Mouse (Mus musculus): Measurements from ENCODE around the gene Plxnd1.

The Plxnd1 gene

DNA sequence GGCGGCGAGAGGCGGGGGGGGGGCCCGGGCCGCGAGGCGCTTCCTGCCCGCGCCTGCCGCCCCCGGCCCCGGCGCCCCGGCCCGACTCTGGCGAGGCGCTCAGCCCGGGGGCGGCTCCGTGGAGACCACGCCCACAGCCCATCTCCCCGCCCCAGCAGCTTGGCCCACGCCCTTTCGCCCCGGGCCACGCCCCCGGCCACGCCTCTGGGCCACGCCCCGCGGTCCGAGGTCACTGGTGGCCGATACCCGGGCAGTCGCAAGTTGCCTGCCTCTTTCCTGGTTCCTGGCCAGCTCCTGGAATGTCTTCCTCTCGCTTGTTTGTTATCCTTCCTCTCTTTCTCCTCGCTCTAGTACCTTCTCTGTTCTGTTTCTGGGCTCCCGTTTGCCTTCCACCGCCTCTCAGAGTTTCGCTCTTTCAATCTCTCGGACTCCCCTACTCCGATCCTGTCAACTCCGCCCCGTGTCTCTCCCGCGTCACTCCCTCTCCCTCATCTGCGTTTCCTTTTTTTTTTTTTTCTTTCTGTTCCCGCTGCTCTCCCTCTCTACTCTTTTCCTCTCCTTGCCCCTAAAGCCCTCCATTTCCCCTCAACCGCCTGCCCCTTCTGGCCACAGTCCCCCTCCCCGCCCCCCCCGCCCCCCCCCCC, at the start of gene Plxnd1:
TSS of gene Plxnd1 (minus strand) at position 129 of the 644 bp plus-strand sequence.
- peak; percentile 81 to 83 for DNase-seq (ENCODE audit: low spot score in 2 of 2)

- no peak for DNase-seq (ENCODE audit: low spot score in 2 of 2)
Measured at GRCm38 (mm10) chr6:116044039-116044438, 49.2 kb upstream of the Plxnd1 start.

DNA sequence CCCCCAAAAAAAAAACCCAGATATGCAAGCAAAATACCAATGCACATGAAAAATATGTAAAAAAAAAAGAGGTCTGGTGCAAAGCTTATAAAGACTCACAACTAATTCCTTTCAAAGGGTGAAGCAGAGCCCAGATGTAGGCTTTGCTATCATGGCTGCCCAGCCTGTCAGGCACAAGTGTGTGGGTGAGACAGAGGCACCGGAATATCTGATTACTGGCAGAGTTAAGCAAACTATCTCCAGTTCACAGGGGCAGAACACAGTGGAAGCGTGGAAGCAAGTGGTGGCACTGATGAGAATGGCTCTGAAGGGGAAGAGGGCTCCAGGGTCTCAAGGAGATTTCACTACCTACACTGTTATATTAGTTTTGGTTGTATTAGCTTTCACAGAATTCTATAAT, 43.4 kb upstream of the Plxnd1 start:
- no peak for DNase-seq (ENCODE audit: low spot score in 2 of 2)

- no peak for DNase-seq (ENCODE audit: low spot score in 2 of 2)
Measured at GRCm38 (mm10) chr6:116037281-116037831, 42.6 kb upstream of the Plxnd1 start.

DNA sequence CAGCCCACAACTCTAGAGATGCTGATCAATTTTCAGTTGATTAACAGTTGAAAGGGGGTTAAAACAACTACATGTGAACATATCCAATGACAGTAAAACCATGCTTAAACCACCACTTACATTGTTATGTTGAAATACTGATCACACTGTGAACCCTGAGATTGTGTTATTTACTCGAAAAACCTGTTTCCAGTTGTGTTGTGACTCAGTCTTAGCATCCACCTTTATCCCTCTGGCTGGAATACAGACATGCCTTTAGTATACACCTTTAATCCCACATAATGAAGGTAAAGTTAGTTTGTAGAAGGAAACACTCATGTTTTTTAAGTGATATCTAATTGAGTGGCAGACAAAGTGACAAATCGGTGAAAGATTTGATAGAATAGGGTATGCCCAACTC, 41.8 kb upstream of the Plxnd1 start:
- no peak for DNase-seq (ENCODE audit: low spot score in 2 of 2)

DNA sequence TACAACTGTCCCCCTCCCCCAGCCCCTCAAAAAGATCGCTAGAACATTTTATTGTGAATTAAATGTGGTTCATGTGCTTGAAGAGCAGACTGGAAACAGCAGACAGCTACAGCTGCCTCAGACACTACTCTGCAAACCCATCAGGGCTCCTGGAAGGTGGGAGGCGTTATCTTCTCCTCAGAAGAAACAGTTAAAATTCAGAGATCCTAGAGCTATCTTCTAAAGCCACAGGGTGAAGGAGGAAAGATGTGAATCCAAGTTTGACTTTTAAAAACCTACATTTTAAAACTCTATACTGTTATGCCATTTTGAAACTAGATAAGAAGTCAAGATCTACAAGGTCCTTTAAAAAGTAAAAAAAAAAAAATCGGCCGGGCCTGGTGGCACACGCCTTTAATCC, 36.2 kb upstream of the Plxnd1 start:
- DNase-seq (ENCODE audit: low spot score in 2 of 2), result no peak

DNA sequence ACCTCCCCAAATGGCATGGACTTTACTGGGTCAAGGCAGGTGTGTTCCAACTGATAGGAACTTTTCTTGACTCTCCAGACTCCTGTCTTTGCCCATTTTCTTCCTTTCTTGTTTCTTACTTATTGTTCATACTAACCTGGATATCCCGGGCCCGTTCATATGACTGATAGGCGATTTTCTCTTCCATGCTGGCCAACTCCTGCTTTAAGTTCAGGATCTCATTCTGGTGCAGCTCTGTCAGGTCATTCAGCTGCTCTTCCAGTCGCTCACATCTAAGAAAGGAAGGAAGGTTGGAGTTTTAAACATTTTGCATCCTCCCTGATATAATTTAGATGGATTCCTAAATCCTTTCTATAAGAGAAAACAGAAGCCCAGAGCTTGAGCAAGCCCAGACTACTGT, 29.9 kb upstream of the Plxnd1 start:
- DNase-seq (ENCODE audit: low spot score in 2 of 2), result no peak

DNA sequence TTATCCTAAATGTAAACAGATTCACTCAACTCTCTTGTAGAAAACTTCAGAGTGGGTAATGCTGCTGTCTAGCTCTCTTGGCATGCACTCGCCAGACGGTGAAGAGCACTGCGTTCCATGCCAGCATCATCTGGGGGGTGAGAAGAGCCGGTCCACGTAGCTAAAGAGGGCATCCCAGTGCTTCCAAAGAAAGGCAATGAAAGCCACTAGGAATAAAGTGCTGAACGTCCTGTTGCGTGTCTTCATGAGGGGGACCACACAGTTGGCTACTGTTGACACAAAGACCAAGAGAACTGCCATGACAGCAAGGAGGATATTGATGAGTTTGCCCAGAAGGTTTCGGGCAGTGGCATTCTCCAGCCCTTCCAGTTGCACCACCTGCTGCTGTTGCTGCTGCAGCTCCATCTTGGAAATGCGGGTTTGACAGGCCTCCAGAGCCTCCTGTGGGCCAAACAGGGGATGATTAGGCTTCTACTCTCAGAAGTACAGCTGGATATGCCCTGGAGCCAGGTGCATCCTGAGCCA, 27.2 kb upstream of the Plxnd1 start:
- DNase-seq (ENCODE audit: low spot score in 2 of 2), result no peak

- no peak for DNase-seq (ENCODE audit: low spot score in 2 of 2)
Measured at GRCm38 (mm10) chr6:116015902-116016301, 21.1 kb upstream of the Plxnd1 start.

DNA sequence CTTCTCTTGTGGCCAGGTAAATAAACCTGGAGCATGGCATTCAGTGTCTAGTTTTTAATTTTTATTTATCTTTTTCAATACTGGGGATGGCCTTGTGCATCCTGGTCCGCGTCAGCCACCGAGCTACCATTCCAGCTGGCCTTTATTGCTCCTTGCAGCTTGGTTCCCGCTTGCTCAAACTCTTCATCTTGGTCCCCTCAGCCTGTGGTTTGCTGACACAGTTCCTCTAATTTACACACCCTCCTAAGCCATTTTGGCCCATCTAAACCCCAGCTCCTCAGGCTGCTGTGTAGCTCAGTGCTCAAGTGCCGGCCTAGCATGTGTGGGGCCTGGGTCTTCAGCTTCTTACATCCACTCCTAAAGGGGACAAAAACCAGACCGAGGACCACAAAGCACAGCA, 19.3 kb upstream of the Plxnd1 start:
- DNase-seq (ENCODE audit: low spot score in 2 of 2), result no peak

- DNase-seq (ENCODE audit: low spot score in 2 of 2), result no peak
Measured at GRCm38 (mm10) chr6:116013687-116014086, 18.9 kb upstream of the Plxnd1 start.

DNA sequence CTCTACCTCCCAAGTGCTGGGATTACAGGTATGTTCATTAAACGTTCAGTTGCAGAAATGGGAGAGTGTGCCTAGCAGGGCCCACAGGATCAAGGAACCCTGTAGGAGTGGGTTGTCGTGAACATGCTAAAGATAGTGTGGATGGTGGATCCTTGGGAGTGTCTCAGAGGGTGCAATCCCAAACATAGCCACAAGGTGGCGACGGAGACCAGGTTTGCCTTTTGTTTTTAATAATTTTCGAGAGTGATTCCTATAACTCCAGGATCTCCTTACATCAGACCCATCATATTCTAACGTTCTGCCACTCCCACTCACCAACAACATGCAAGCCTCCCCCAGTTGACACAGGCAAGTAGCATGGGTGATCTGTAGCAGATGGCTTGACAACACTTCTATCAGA, 15.7 kb upstream of the Plxnd1 start:
- DNase-seq (ENCODE audit: low spot score in 2 of 2), result peak; percentile 93 to 96

GRCm38 (mm10) chr6:116009426-116009825, 14.6 kb upstream of the Plxnd1 start:
- DNase-seq (ENCODE audit: low spot score in 2 of 2), result no peak

GRCm38 (mm10) chr6:116007561-116008173, 12.9 kb upstream of the Plxnd1 start:
- DNase-seq (ENCODE audit: low spot score in 2 of 2), result peak; percentile 79 to 81

DNA sequence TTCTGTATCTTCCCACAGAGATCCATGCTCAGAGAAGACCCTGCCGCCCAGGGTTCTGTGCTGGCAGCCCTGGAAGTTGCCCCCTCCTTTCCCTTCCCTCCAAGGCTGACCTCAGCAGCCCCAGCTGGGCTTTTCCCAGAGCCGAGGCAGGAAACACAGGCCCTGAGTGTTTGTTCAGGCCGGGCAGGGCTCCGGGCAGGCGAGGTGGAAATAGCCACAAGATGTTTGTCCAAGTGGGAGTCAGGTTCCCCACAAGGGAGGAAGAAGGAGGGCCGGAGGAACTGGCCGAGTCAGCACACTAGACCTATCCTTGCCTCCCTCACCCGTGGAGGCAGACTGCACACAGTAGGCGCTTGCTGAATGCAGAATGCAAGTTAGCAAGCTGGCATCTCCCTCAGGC, 11.9 kb upstream of the Plxnd1 start:
- DNase-seq (ENCODE audit: low spot score in 2 of 2), result no peak

DNA sequence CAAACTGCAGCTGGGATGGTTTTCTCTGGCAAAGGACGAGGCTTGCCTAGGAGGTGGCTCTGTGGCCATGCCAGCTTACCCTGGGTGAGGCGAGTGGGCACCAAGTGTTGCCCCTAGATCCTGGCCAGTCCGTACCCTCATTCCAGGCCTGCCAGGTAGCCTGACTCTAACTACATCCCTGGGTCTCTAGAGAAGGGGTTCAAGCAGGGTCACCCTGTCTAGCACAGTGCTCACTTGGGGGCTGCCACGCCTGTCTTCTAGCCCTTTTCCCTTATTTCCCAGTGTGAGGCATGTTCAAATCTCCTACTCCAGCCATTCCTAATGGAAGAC, 11.1 kb upstream of the Plxnd1 start:
- DNase-seq (ENCODE audit: low spot score in 2 of 2), result no peak

DNA sequence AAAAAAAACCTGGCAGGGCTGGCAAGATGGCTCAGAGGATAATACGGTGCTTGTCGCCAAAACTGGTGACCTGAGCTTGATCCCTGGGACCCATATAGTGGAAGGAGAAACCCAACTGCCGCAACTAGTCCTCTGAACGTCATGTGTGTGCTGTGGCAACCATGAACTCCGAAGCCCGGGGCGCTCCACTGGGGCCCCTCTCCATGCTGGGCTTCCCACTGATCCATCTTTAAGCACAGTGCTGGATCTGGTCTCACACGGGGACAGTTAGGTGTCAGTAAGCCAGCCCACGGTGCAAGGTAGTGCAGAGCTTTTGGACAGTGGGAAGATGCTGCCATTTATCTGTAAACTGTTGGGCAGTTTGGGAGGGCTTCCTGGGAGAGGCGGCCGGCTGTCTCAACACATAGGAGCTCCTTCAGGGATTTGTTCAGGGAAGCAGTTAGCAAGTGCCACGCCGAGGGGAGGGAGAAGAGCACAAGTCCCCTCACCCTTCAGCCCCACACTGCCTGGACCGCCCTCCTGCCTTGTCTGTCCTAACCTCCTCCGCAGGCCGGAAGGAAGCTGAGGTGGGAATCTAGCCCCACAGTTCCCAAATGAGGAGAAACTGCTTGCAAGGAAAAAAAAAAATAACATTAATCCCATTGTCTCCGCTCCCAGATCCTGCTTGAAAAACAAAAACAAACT, 10.6 kb upstream of the Plxnd1 start:
- DNase-seq (ENCODE audit: low spot score in 2 of 2), result no peak

GRCm38 (mm10) chr6:116004716-116005115, 9.9 kb upstream of the Plxnd1 start:
- no peak for DNase-seq (ENCODE audit: low spot score in 2 of 2)

- no peak for DNase-seq (ENCODE audit: low spot score in 2 of 2)
Measured at GRCm38 (mm10) chr6:116004069-116004468, 9.3 kb upstream of the Plxnd1 start.

GRCm38 (mm10) chr6:116003516-116003915, 8.7 kb upstream of the Plxnd1 start:
- DNase-seq (ENCODE audit: low spot score in 2 of 2), result no peak

DNA sequence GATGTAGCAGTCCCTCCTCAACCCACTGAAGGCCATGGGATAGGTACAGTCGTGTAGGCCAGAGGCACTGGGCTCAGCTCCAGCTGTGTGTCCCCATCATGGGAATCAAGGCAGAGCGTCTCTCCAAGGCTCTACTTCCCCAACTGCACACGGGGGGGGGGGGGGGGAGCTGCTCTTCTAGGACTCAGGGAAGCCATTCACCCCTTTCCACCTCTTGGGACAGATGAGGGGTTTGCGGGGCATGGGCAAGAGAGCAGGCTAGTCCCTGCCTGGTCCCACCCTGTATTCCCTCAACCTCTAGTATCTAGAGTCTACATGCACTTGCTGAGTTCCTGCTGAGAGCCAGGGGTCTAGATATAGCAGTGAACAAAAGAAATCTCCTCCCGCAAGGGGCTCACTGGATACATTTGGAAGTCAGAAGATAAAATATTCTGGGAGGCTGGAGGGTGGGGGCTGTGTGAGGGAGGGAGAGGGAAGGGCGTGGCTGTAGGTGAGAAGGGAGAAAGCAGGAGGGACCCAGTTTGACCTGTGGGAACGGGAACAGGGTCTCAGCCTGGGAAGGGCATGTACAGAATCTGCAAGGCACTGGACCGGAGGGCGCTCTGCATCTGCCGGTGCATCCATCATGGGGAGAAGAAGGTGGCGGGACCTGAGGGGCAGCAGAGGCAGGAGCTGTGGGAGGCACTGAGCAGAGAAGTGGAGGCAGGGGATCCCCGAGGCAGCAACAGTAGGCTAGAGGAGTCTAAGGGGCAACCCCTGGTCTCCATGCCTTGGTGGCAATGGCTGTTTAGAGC, 7.7 kb upstream of the Plxnd1 start:
- no peak for DNase-seq (ENCODE audit: low spot score in 2 of 2)

GRCm38 (mm10) chr6:116000851-116001250, 6.0 kb upstream of the Plxnd1 start:
- DNase-seq (ENCODE audit: low spot score in 2 of 2), result no peak

Measured in right cerebral cortex, adult 2 months (tissue).